Mouse (Mus musculus) liver, embryonic 12.5 days (tissue): Measurements from ENCODE around the gene Elp5. TPM values are rescaled to one million over a fixed set of nuclear protein-coding genes. Genes with fewer than 3 reads are reported as not detected.
"Not testable (repeated sequence)": the region's sequence is repeated elsewhere in the genome, so short reads cannot be mapped to it uniquely, and the experiment has no call there.

Experiments
- ATAC-seq: fragments of 200-750 bp; cut with Nextera tagmentation; 2 replicates; pipeline ENCODE4 v1.8.0; 2017; ENCODE audit warnings: moderate number of reproducible peaks, mild to moderate bottlenecking, moderate library complexity
- H3K27ac ChIP-seq: fragments of 300-500 bp; sonication (generic); 2 replicates; pipeline ENCODE4 v1.5.1; 2016; ENCODE audit warnings: mild to moderate bottlenecking
- H3K27me3 ChIP-seq: fragments of 300-500 bp; sonication (generic); replicated peaks from 2 replicates; pipeline ENCODE4 v1.6.1; 2016; ENCODE audit warnings: mild to moderate bottlenecking, moderate library complexity
- H3K36me3 ChIP-seq: fragments of 300-500 bp; sonication (generic); 2 replicates; pipeline ENCODE4 v1.6.1; 2016; ENCODE audit warnings: mild to moderate bottlenecking, moderate library complexity
- H3K4me1 ChIP-seq: fragments of 300-500 bp; sonication (generic); 2 replicates; pipeline ENCODE4 v1.6.1; 2016
- H3K4me2 ChIP-seq: fragments of 300-500 bp; sonication (generic); 2 replicates; pipeline ENCODE4 v1.6.1; 2016; ENCODE audit warnings: mild to moderate bottlenecking, moderate library complexity
- H3K4me3 ChIP-seq: fragments of 300-500 bp; sonication (generic); 2 replicates; pipeline ENCODE4 v1.5.1; 2016; ENCODE audit warnings: mild to moderate bottlenecking, moderate library complexity
- H3K9ac ChIP-seq: fragments of 300-500 bp; sonication (generic); 2 replicates; pipeline ENCODE4 v1.6.1; 2016; ENCODE audit warnings: mild to moderate bottlenecking, moderate library complexity
- H3K9me3 ChIP-seq: fragments of 300-500 bp; sonication (generic); replicated peaks from 2 replicates; pipeline ENCODE4 v1.6.1; 2016; ENCODE audit warnings: mild to moderate bottlenecking, moderate library complexity
- WGBS: fragments of 180-500 bp; shearing (Covaris S2); methylation state at CpG from one replicate; pipeline ENCODE4 v1.1.7; 2016; ENCODE audit not compliant: insufficient replicate concordance; 5-methylcytosine and 5-hydroxymethylcytosine counted together
- polyA plus RNA-seq: library from polyadenylated mRNA; unstranded; fragments of >200 nt; fragmentation: Nextera tagmentation; extraction: Ambion mirVana; gene quantifications from 2 replicates; pipeline ENCODE4 v1.2.1, GENCODE M21; 2016

Elp5 gene
- polyA plus RNA-seq, 1 experiment from 2014 or later: 91.8 TPM

GRCm38 (mm10) chr11:69966006-69966859 is 16.1 kb downstream of the Elp5 start:
- H3K36me3 ChIP-seq: peaks cover 26% of the 10 kb centered on the region
- peaks cover 77% of the 10 kb centered on the region for H3K27me3 ChIP-seq

GRCm38 (mm10) chr11:69965271-69966005 is 16.9 kb downstream of the Elp5 start:
- Histone ChIP-seq H3K4me3 (peak overlapping the region; percentile 50), H3K9ac (no peak overlapping the region), H3K27me3 (peaks cover 85% of the 10 kb centered on the region)

More at GRCm38 (mm10) chr11:69966006-69966859, 16.1 kb downstream of the Elp5 start:
- peak; percentile 47 for ATAC-seq
- Histone ChIP-seq H3K9me3 (no peaks in the 10 kb centered on the region), H3K9ac (peak overlapping the region; percentile 39), H3K4me2 (peak overlapping the region; percentile 74), H3K27ac (no peak overlapping the region), H3K4me1 (peaks cover 25% of the 10 kb centered on the region), H3K4me3 (peak overlapping the region; percentile 50)
- WGBS: 1% methylated on average over 58 of the region's 59 CpGs

GRCm38 (mm10) chr11:69964650-69965270 is 17.6 kb downstream of the Elp5 start, which contains the start of gene Cldn7:
Gene Cldn7 (plus strand): TSS chr11:69964779.
- peak within 1 kb of the TSS; percentile 49 for H3K4me2 ChIP-seq
- no peaks in the 10 kb centered on the region for H3K9me3 ChIP-seq
- 11% methylated on average over 24 of the region's 24 CpGs for WGBS
- H3K27ac ChIP-seq: no peak within 1 kb of the TSS
- H3K4me1 ChIP-seq: peaks cover 25% of the 10 kb centered on the region
- no peak for ATAC-seq
- peaks cover 15% of the 10 kb centered on the region for H3K36me3 ChIP-seq
- peak within 1 kb of the TSS; percentile 50 for H3K4me3 ChIP-seq
- peaks cover 88% of the 10 kb centered on the region for H3K27me3 ChIP-seq
- H3K9ac ChIP-seq: no peak within 1 kb of the TSS

More at GRCm38 (mm10) chr11:69965271-69966005, 16.9 kb downstream of the Elp5 start:
- Histone ChIP-seq H3K36me3 (peaks cover 22% of the 10 kb centered on the region), H3K4me2 (peak overlapping the region; percentile 74), H3K27ac (no peak overlapping the region), H3K4me1 (peaks cover 25% of the 10 kb centered on the region), H3K9me3 (no peaks in the 10 kb centered on the region)
- ATAC-seq: no peak
- WGBS: 3% methylated on average over 48 of the region's 49 CpGs

- H3K36me3 ChIP-seq: no peaks in the 10 kb centered on the region
- H3K27ac ChIP-seq: no peak overlapping the region
- H3K4me3 ChIP-seq: no peak overlapping the region
- no peak overlapping the region for H3K9ac ChIP-seq
- WGBS: 13% methylated on average over 5 of the region's 5 CpGs
- H3K27me3 ChIP-seq: peaks cover 89% of the 10 kb centered on the region
- no peak for ATAC-seq
- H3K4me1 ChIP-seq: peaks cover 18% of the 10 kb centered on the region
- H3K9me3 ChIP-seq: no peaks in the 10 kb centered on the region
- no peak overlapping the region for H3K4me2 ChIP-seq
Measured at GRCm38 (mm10) chr11:69961841-69962240, 20.5 kb downstream of the Elp5 start.

- H3K27ac ChIP-seq: no peak overlapping the region
- no peak for ATAC-seq
- H3K4me1 ChIP-seq: peaks cover 6% of the 10 kb centered on the region
- peaks cover 83% of the 10 kb centered on the region for H3K27me3 ChIP-seq
- H3K9me3 ChIP-seq: no peaks in the 10 kb centered on the region
- no peak overlapping the region for H3K9ac ChIP-seq
- H3K4me3 ChIP-seq: no peak overlapping the region
- H3K36me3 ChIP-seq: no peaks in the 10 kb centered on the region
- WGBS: 31% methylated on average over 5 of the region's 5 CpGs
- no peak overlapping the region for H3K4me2 ChIP-seq
Measured at GRCm38 (mm10) chr11:69960616-69961015, 21.7 kb downstream of the Elp5 start.

GRCm38 (mm10) chr11:69956218-69956617 is 26.1 kb downstream of the Elp5 start:
- no peak for ATAC-seq
- WGBS: 77% methylated on average over 1 of the region's 1 CpGs
- no peak overlapping the region for H3K9ac ChIP-seq
- H3K36me3 ChIP-seq: no peaks in the 10 kb centered on the region
- H3K4me2 ChIP-seq: no peak overlapping the region
- no peak overlapping the region for H3K4me3 ChIP-seq
- H3K27ac ChIP-seq: no peak overlapping the region
- peaks cover 72% of the 10 kb centered on the region for H3K27me3 ChIP-seq
- H3K4me1 ChIP-seq: peaks cover 11% of the 10 kb centered on the region
- H3K9me3 ChIP-seq: no peaks in the 10 kb centered on the region

- H3K9me3 ChIP-seq, H3K4me2 ChIP-seq, H3K36me3 ChIP-seq, H3K27ac ChIP-seq, H3K4me3 ChIP-seq, H3K9ac ChIP-seq, ATAC-seq: not testable (repeated sequence)
- WGBS: 55% methylated on average over 4 of the region's 4 CpGs
- H3K4me1 ChIP-seq: peaks cover 11% of the 10 kb centered on the region
- H3K27me3 ChIP-seq: peaks cover 72% of the 10 kb centered on the region
Measured at GRCm38 (mm10) chr11:69955618-69956017, 26.7 kb downstream of the Elp5 start.

GRCm38 (mm10) chr11:69953267-69953915 is 28.9 kb downstream of the Elp5 start:
- H3K27ac ChIP-seq: no peak overlapping the region
- 37% methylated on average over 11 of the region's 11 CpGs for WGBS

GRCm38 (mm10) chr11:69952274-69952673 is 30.0 kb downstream of the Elp5 start:
- ATAC-seq: no peak
- no peak overlapping the region for H3K4me3 ChIP-seq

More at GRCm38 (mm10) chr11:69953267-69953915, 28.9 kb downstream of the Elp5 start:
- H3K4me1 ChIP-seq: peaks cover 21% of the 10 kb centered on the region
- no peak overlapping the region for H3K4me3 ChIP-seq
- no peaks in the 10 kb centered on the region for H3K36me3 ChIP-seq
- no peak overlapping the region for H3K4me2 ChIP-seq
- peaks cover 65% of the 10 kb centered on the region for H3K27me3 ChIP-seq
- no peak for ATAC-seq
- H3K9me3 ChIP-seq: no peaks in the 10 kb centered on the region
- H3K9ac ChIP-seq: no peak overlapping the region; the same call in 1 of the 2 replicates

GRCm38 (mm10) chr11:69950807-69951459 is 31.4 kb downstream of the Elp5 start:
- H3K36me3 ChIP-seq: 0 out of 2 replicates have a peak, but pooled peaks cover 3% of the 10 kb centered on the region
- ATAC-seq: no peak
- H3K4me3 ChIP-seq: no peak overlapping the region
- H3K9me3 ChIP-seq: no peaks in the 10 kb centered on the region
- peaks cover 58% of the 10 kb centered on the region for H3K27me3 ChIP-seq
- H3K27ac ChIP-seq: no peak overlapping the region
- 32% methylated on average over 4 of the region's 4 CpGs for WGBS
- H3K4me1 ChIP-seq: peaks cover 43% of the 10 kb centered on the region
- no peak overlapping the region for H3K9ac ChIP-seq
- no peak overlapping the region for H3K4me2 ChIP-seq

More at GRCm38 (mm10) chr11:69952274-69952673, 30.0 kb downstream of the Elp5 start:
- H3K9ac ChIP-seq: no peak overlapping the region; the same call in 1 of the 2 replicates
- 35% methylated on average over 1 of the region's 1 CpGs for WGBS
- peaks cover 30% of the 10 kb centered on the region for H3K4me1 ChIP-seq
- H3K4me2 ChIP-seq: no peak overlapping the region
- H3K9me3 ChIP-seq: no peaks in the 10 kb centered on the region
- H3K27me3 ChIP-seq: peaks cover 62% of the 10 kb centered on the region
- H3K36me3 ChIP-seq: no peaks in the 10 kb centered on the region
- no peak overlapping the region for H3K27ac ChIP-seq

GRCm38 (mm10) chr11:69948763-69949150 is 33.6 kb downstream of the Elp5 start:
- Histone ChIP-seq H3K27ac (peak overlapping the region; percentile 84), H3K4me3 (peak overlapping the region; percentile 65), H3K9me3 (no peaks in the 10 kb centered on the region), H3K4me2 (peak overlapping the region; percentile 76), H3K4me1 (peaks cover 62% of the 10 kb centered on the region), H3K36me3 (peaks cover 25% of the 10 kb centered on the region), H3K27me3 (peaks cover 72% of the 10 kb centered on the region), H3K9ac (peak overlapping the region; percentile 67)
- ATAC-seq: peak; percentile 43
- under 1% methylated on average over 14 of the region's 14 CpGs for WGBS
